Mouse (Mus musculus) lung, postnatal 0 days (tissue): ENCODE data around the gene Nog.

Source experiments
- CTCF ChIP-seq: IDR thresholded peaks from 2 replicates; pipeline ENCODE4 v1.5.1; 2016; ENCODE audit warnings: antibody characterized with exemption, mild to moderate bottlenecking
- EP300 ChIP-seq: IDR thresholded peaks from 2 replicates; pipeline ENCODE4 v1.6.1; 2016; ENCODE audit warnings: antibody characterized with exemption, mild to moderate bottlenecking, control low read depth

DNA sequence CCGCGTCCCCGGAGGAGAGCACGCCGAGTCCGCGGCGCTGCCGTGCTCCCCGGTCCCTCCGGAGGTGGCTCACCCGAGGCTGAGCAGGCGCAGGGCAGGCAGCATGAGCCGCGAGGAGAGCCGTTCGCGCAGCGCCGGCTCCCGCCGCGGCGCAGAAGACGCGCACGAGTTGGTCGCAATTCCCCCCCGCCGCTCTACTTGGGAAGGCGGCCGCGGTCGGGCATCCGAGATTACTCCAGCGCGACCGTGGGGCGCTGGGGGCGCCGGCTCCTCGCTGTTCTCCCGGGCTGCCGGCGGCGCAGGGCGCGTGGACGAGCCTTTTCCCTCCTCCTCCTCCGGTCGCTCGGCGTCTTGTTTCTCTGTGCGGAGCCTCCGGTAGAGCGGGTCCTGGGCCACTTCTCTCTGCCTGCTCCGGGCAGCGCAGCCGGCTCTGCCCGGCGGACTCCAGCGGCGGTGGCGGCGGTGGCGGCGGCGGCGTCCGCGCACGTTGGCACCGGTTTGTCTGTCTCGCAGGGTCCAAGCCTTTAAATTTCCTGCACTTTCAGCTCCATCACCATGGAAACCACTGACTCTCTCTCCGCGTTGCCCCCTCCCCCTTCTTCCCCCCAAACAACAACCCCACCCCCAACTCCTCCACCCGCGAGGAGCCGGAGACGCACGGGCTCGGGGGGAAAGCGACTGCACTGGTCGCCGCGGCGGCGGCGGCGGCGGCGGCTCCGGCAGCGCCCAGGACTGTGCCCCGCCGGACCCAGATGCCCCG, at the start of gene Nog:
- TF ChIP-seq CTCF (no peak), EP300 (no peak)
